Mouse (Mus musculus): Measurements from ENCODE around the gene Llgl1. TPM values are rescaled to one million over a fixed set of nuclear protein-coding genes. Genes with fewer than 3 reads are reported as not detected.

The Llgl1 gene
- 61.0 and 61.2 TPM in 2 replicates for polyA plus RNA-seq (2015; fragmentation: Nextera tagmentation; extraction: Ambion mirVana)

DNA sequence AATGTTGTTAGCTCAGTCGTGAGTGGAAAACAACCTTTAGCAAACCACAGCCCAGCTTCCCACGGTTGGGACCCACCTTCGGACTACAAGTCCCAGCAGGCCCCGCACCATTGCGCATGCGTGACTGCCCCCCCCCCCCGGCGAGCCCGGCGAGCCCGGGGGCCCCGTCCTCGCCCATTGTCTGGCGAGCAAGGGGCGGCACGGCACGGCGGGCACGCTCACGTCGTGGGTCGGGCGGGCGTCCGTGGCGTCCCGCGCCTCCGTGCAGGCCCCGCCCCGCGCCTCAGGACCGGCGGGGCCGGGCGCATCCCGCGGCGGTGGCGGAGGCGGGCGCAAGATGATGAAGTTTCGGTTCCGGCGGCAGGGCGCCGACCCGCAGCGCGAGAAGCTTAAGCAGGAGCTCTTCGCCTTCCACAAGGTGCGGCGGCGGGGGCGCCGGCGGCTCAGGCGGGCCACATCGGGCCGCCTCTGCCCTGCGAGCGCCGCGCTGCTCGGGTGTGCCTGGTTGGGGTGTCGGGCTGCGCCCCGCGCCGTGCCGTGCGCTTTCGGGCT lies at the start of gene Llgl1:
Gene Llgl1 (plus strand): TSS at position 200 of the 552 bp plus-strand sequence.
- Histone ChIP-seq H3K4me3 (peak within 1 kb of the TSS; percentile 89), H3K9me3 (no peaks in the 10 kb centered on the region), H3K4me2 (peak within 1 kb of the TSS; percentile 90), H3K4me1 (replicated peaks) (peaks cover 52% of the 10 kb centered on the region), H3K27me3 (no peaks in the 10 kb centered on the region), H3K27ac (peak within 1 kb of the TSS; percentile 92), H3K9ac (peak within 1 kb of the TSS; percentile 95), H3K36me3 (peaks cover 3% of the 10 kb centered on the region)
- peak; percentile 91 for ATAC-seq (ENCODE audit: low FRiP score)
- 0% methylated on average over 44 of the region's 73 CpGs for WGBS

DNA sequence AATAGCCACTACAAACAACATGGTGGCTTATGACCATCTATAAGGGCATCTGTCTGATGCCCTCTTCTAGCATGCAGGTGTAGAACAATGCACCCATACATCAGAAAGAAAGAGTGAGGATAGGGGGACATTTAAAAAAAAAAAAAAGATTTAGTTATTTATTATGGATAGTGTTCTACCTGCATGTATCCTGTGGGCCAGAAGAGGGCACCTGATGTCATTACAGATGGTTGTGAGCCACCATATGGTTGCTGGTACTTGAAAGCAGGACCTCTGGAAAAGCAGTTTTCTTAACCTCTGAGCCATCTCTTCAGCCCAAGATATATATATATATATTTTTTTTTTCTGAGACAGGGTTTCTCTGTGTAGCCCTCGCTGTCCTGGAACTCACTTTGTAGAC lies 3.4 kb upstream of the Llgl1 start:
- WGBS = 68% methylated on average over 1 of the region's 1 CpGs
- no peaks in the 10 kb centered on the region for H3K27me3 ChIP-seq
- H3K4me3 ChIP-seq = no peak overlapping the region
- ATAC-seq (ENCODE audit: low FRiP score) = no peak
- H3K4me2 ChIP-seq = no peak overlapping the region
- H3K9me3 ChIP-seq = no peaks in the 10 kb centered on the region
- H3K9ac ChIP-seq = no peak overlapping the region
- H3K36me3 ChIP-seq = no peaks in the 10 kb centered on the region
- H3K27ac ChIP-seq = no peak overlapping the region
- peaks cover 19% of the 10 kb centered on the region for H3K4me1 ChIP-seq (replicated peaks)

DNA sequence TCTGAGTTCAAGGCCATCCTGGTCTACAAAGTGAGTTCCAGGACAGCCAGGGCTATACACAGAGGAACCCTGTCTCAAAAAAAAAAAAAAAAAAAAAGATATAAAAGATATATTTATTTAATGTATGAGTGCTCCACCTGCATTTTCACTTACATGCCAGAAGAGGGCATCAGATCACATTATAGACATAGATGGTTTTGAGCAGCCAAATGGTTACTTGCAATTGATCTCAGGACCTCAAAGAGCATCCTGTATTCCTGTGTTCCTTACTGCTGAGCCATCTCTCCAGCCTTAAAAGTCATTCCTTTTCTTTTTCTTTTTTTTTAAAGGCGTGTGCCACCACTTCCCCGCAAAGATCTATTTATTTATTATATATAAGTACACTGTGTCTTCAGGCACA lies 2.0 kb upstream of the Llgl1 start:
- no peaks in the 10 kb centered on the region for H3K27me3 ChIP-seq
- no peak overlapping the region for H3K4me3 ChIP-seq
- no peaks in the 10 kb centered on the region for H3K9me3 ChIP-seq
- H3K9ac ChIP-seq = no peak overlapping the region
- WGBS = 71% methylated on average over 2 of the region's 2 CpGs
- H3K4me1 ChIP-seq (replicated peaks) = peaks cover 33% of the 10 kb centered on the region
- no peak for ATAC-seq (ENCODE audit: low FRiP score)
- no peak overlapping the region for H3K27ac ChIP-seq
- no peaks in the 10 kb centered on the region for H3K36me3 ChIP-seq
- no peak overlapping the region for H3K4me2 ChIP-seq

DNA sequence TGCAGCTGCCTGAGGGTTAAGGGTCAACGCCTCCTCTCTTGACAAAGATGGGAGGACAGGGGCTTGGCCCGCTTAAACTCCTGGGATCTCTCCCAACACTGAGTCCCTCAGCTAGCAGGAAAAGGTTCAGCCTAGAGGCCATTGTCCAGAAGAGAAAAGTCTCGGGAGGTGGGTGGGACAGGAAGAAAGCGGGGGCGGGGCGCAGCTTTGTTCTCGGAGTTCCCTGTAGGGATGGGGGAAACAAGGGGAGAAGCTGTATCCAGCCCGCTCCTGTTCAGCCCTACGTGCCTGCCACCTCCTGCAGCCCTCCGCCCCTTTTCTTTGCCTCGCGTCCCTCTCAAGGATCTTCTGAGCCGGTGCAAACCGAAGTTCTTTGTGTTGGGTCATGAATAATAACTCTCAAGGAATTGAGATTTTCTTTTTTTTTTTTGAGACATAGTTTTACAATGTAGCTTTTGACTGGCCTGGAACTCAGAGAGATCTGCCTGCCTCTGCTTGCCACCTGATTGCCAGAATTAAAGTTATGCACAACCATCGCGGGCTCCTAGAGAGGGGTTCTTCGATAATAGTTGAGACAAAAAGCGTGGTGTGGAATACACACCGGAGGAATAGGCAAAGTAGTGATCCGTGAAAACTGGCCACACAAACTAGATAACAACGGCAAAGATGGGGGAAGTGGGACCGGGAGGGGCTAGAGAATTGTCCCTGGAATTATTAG lies 558 bp upstream of the Llgl1 start:
- Histone ChIP-seq H3K36me3 (no peaks in the 10 kb centered on the region), H3K4me1 (replicated peaks) (peaks cover 47% of the 10 kb centered on the region), H3K27me3 (no peaks in the 10 kb centered on the region), H3K9ac (peak overlapping the region; percentile 95), H3K4me2 (peak overlapping the region; percentile 61), H3K27ac (peak overlapping the region; percentile 92), H3K9me3 (no peaks in the 10 kb centered on the region), H3K4me3 (peak overlapping the region; percentile 89)
- WGBS = under 1% methylated on average over 22 of the region's 22 CpGs
- ATAC-seq (ENCODE audit: low FRiP score) = peak; percentile 47

DNA sequence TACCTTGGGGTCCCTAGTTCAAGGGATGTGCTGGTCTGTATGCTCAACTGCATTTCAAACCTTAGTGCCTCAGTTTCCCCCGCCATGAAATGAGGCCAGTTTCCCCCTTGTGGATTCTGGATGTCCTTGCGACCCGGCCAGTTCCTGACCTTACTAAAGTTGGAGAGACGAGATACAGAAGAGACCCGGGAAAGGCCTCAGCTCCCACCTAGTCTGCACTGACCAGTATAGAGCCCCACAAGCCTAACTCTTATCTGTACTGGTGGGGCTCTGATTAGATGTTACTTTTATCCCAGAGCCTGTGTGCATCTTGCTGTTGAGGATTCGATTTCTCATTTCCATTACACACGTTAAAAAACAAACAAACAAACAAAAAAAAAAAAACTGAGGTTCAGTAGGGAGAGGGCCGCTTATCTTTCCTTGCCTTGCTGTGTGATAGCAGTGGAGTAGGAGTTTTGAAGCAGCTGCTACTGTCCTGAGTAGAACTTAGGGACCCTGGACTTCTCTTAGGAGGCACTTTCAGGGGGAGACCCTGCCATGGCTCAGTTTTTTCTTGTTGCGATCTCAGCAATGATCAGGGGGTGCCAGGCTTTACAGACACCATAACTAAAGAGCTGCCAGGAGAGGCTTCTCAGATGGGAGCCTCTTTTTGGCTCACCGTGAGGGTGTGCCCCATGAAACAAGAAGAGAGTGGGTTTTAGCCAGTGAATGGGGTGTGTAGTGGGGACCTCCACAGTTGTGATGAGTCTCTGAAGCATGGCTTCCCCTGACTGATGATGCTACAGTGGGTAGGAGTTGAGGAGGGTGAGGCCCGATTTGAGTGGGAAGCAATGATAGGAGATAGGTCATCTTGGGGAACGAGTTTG lies 1.0 kb downstream of the Llgl1 start:
- peaks cover 59% of the 10 kb centered on the region for H3K4me1 ChIP-seq (replicated peaks)
- peak overlapping the region; percentile 90 for H3K4me2 ChIP-seq

DNA sequence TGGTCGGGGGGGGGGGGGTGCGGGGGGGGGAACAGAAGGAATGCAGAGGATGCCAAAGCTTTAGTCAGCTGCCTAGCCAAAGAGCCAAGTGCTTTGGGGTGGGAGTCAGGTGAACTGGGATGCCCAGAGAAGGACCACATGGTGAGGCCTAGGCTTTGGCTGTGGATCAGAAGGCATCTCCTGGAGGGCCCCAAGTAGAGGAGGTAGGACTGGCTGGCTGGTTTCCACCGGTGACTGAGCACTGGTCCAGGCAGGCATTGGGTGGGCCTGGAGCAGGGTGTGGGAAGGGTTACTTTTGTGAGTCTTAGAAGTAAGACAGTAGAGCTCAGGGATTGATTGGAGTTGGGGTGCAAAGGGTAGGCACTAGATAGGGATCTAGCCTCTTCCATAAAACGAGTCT lies 2.1 kb downstream of the Llgl1 start:
- Histone ChIP-seq H3K9me3 (no peaks in the 10 kb centered on the region), H3K9ac (no peak overlapping the region), H3K27ac (no peak overlapping the region), H3K4me1 (replicated peaks) (peaks cover 59% of the 10 kb centered on the region), H3K36me3 (peaks cover 23% of the 10 kb centered on the region), H3K27me3 (no peaks in the 10 kb centered on the region), H3K4me2 (peak overlapping the region; percentile 90), H3K4me3 (peak overlapping the region; percentile 89; the same call in 1 of the 2 replicates)
- 92% methylated on average over 2 of the region's 4 CpGs for WGBS
- no peak for ATAC-seq (ENCODE audit: low FRiP score)

More for the DNA sequence above, 1.0 kb downstream of the Llgl1 start:
- no peak for ATAC-seq (ENCODE audit: low FRiP score)
- peak overlapping the region; percentile 95 for H3K9ac ChIP-seq
- H3K4me3 ChIP-seq = peak overlapping the region; percentile 89
- peaks cover 13% of the 10 kb centered on the region for H3K36me3 ChIP-seq
- no peaks in the 10 kb centered on the region for H3K9me3 ChIP-seq
- H3K27ac ChIP-seq = peak overlapping the region; percentile 92
- no peaks in the 10 kb centered on the region for H3K27me3 ChIP-seq
- WGBS = 24% methylated on average over 12 of the region's 12 CpGs

DNA sequence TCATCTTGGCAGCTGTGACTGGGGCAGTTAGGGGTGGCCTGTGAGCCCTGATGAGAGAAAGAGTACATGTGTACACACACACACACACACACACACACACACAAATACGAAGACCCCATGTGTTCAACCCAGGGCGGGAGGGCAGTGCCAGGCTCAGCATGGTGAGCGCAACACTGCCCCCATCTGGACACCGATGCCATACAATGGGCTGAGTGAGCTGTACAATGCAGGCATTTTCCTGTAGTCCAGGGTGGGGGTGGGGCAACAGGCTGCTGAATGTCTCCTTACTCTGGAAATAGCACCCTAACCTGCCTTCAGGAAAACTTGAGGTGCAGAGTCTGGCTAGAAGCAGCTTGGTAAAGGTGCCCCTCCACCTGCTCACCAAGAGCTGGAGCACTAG lies 3.6 kb downstream of the Llgl1 start:
- H3K9ac ChIP-seq = peak overlapping the region; percentile 30; the same call in 1 of the 2 replicates
- H3K4me2 ChIP-seq = peak overlapping the region; percentile 25
- peaks cover 59% of the 10 kb centered on the region for H3K4me1 ChIP-seq (replicated peaks)
- ATAC-seq (ENCODE audit: low FRiP score) = 0 out of 2 replicates have a peak, but pooled peaks have one; percentile 15
- H3K9me3 ChIP-seq = no peaks in the 10 kb centered on the region
- H3K27ac ChIP-seq = peak overlapping the region; percentile 48; the same call in 1 of the 2 replicates
- H3K4me3 ChIP-seq = no peak overlapping the region; the same call in 1 of the 2 replicates
- H3K36me3 ChIP-seq = peaks cover 38% of the 10 kb centered on the region
- WGBS = 26% methylated on average over 4 of the region's 4 CpGs
- H3K27me3 ChIP-seq = no peaks in the 10 kb centered on the region

DNA sequence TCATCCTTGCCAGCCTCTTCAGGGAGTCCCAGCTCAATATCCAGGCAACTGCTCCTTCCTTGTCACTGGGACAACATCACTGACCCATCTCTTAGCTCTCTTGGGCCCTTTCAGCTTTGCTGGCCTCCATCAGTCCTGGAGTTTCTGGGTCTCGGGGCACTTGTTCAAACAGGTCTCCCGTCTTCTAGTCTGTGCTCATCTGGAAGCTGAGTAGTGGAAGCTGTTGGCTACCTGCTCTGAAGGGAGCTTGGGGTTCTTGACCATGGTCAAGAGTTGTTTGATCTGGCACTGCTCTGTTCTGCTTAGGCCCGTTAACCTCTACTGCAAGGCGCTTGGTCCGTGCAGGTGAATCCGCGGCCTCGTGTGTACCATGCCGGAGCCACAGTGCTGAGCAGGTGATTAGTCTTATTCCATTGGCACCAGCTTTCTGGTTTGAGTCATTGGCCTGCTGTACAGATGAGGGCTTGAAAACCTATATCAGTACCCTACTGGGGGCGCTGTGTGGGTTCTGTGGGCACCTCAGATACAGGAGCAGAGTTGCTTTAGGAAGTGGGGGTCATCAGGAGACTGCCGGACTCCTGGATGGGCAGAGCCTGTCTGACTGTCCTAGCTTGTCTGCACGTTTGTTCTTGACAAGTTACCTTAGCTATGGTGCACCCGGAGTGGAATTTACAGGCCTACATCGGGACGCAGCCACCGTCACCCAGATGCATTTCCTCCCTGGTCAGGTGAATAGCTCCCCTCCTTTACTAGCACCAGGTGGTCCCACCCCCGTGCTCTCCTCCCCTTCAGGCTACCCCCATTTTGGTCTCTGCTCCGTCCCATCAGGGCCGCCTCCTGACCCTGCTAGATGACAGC lies 4.7 kb downstream of the Llgl1 start:
- no peak for ATAC-seq (ENCODE audit: low FRiP score)
- no peak overlapping the region for H3K4me3 ChIP-seq
- WGBS = 93% methylated on average over 19 of the region's 19 CpGs
- no peak overlapping the region for H3K4me2 ChIP-seq
- H3K4me1 ChIP-seq (replicated peaks) = peaks cover 50% of the 10 kb centered on the region
- no peak overlapping the region for H3K9ac ChIP-seq
- H3K9me3 ChIP-seq = no peaks in the 10 kb centered on the region
- H3K27ac ChIP-seq = no peak overlapping the region
- peaks cover 50% of the 10 kb centered on the region for H3K36me3 ChIP-seq
- no peaks in the 10 kb centered on the region for H3K27me3 ChIP-seq

DNA sequence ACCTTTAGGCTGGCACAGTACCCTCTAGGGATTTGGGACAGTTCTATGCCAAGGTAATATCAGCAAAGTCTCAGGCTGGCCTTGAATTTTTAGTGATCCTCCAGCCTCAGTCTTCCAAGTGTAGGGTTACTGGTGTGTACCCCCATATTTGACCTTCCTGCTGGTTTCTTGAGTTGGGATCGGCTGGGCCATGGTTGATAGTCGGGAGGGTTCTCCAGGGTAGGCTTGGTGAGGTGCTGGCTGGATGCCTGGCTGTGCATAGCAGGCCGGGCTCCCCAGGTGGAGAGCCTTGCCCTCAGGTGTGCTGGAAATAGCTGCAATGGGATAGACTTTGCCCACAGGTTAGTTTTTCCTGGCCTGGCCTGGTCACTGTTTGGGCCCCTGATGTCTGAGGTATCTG lies 5.7 kb downstream of the Llgl1 start:
- 94% methylated on average over 3 of the region's 3 CpGs for WGBS
- Histone ChIP-seq H3K27me3 (no peaks in the 10 kb centered on the region), H3K27ac (no peak overlapping the region), H3K9ac (no peak overlapping the region), H3K4me1 (replicated peaks) (peaks cover 49% of the 10 kb centered on the region), H3K9me3 (no peaks in the 10 kb centered on the region), H3K36me3 (peaks cover 60% of the 10 kb centered on the region), H3K4me2 (no peak overlapping the region), H3K4me3 (no peak overlapping the region)
- no peak for ATAC-seq (ENCODE audit: low FRiP score)

DNA sequence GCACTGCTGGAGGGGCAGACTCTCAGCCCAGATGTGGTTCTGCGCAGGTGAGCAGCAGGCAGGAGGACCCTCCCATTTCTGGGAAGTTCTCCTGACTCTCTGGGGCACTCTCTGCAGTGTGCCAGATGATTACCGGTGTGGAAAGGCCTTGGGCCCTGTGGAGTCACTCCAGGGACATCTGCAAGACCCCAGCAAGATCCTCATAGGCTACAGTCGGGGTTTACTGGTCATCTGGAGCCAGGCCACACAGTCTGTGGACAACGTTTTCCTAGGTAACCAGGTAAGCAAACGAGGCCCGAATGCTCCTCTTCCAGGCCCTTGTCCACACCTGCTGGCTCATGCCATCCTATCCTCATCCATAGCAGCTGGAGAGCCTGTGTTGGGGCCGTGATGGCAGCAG lies 6.6 kb downstream of the Llgl1 start:
- Histone ChIP-seq H3K4me2 (no peak overlapping the region), H3K27me3 (no peaks in the 10 kb centered on the region), H3K9ac (no peak overlapping the region), H3K4me1 (replicated peaks) (peaks cover 41% of the 10 kb centered on the region), H3K9me3 (no peaks in the 10 kb centered on the region), H3K36me3 (peaks cover 68% of the 10 kb centered on the region), H3K27ac (no peak overlapping the region), H3K4me3 (no peak overlapping the region)
- ATAC-seq (ENCODE audit: low FRiP score) = no peak
- 93% methylated on average over 7 of the region's 7 CpGs for WGBS

DNA sequence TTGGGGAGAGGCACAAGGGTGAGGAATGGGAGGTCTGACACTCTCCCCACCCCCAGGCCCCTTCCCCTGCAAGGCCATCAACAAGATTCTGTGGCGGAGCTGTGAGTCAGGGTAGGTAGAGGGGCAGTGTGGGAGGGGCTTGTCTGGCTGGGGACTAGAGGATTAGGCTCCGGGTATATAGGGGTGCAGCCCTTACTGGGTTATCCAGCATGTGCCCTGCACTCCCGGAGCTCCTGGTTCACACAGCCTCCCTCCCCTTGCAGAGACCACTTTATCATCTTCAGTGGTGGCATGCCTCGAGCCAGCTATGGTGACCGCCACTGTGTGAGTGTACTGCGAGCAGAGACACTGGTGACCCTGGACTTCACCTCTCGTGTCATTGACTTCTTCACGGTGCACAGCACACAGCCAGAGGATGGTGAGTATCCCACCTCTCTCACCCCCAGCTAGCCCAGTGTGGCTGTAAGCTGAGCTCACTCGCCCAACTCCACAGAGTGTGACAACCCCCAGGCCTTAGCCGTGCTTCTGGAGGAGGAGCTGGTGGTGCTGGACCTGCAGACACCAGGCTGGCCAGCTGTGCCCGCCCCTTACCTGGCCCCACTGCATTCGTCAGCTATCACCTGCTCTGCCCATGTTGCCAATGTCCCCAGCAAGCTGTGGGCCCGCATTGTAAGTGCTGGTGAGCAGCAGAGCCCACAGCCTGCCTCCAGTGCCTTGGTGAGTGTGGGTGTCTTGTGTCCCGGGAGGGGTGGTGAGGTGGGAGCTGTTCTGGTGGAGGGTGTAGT lies 7.4 kb downstream of the Llgl1 start:
- WGBS = 89% methylated on average over 14 of the region's 14 CpGs
- no peaks in the 10 kb centered on the region for H3K27me3 ChIP-seq
- peaks cover 76% of the 10 kb centered on the region for H3K36me3 ChIP-seq
- no peak for ATAC-seq (ENCODE audit: low FRiP score)
- H3K9me3 ChIP-seq = no peaks in the 10 kb centered on the region
- H3K4me1 ChIP-seq (replicated peaks) = peaks cover 33% of the 10 kb centered on the region
- no peak overlapping the region for H3K4me3 ChIP-seq
- H3K4me2 ChIP-seq = no peak overlapping the region
- no peak overlapping the region for H3K9ac ChIP-seq
- no peak overlapping the region for H3K27ac ChIP-seq

Measured in hindbrain, embryonic 13.5 days (tissue).